Mouse (Mus musculus): ENCODE data around the gene Cox4i2.

The Cox4i2 gene

GRCm38 (mm10) chr2:152767618-152768271 lies 13.8 kb downstream of the Cox4i2 start:
- peak; percentile 72 for DNase-seq (ENCODE audit: extremely low spot score)

- DNase-seq (ENCODE audit: extremely low spot score), result no peak
Measured at GRCm38 (mm10) chr2:152769677-152770076, 15.7 kb downstream of the Cox4i2 start.

- no peak for DNase-seq (ENCODE audit: extremely low spot score)
Measured at GRCm38 (mm10) chr2:152771571-152771970, 17.6 kb downstream of the Cox4i2 start.

- DNase-seq (ENCODE audit: extremely low spot score), result no peak
Measured at GRCm38 (mm10) chr2:152772231-152772630, 18.3 kb downstream of the Cox4i2 start.

GRCm38 (mm10) chr2:152775357-152775756 lies 21.4 kb downstream of the Cox4i2 start:
- DNase-seq (ENCODE audit: extremely low spot score), result no peak

GRCm38 (mm10) chr2:152776019-152776418 lies 22.0 kb downstream of the Cox4i2 start:
- no peak for DNase-seq (ENCODE audit: extremely low spot score)

- DNase-seq (ENCODE audit: extremely low spot score), result no peak
Measured at GRCm38 (mm10) chr2:152776435-152776834, 22.5 kb downstream of the Cox4i2 start.

GRCm38 (mm10) chr2:152777081-152777480 lies 23.1 kb downstream of the Cox4i2 start:
- no peak for DNase-seq (ENCODE audit: extremely low spot score)

GRCm38 (mm10) chr2:152780466-152780865 lies 26.5 kb downstream of the Cox4i2 start:
- no peak for DNase-seq (ENCODE audit: extremely low spot score)

- DNase-seq (ENCODE audit: extremely low spot score), result no peak
Measured at GRCm38 (mm10) chr2:152781031-152781711, 27.2 kb downstream of the Cox4i2 start.

- DNase-seq (ENCODE audit: extremely low spot score), result no peak
Measured at GRCm38 (mm10) chr2:152782656-152783055, 28.7 kb downstream of the Cox4i2 start.

- DNase-seq (ENCODE audit: extremely low spot score), result no peak
Measured at GRCm38 (mm10) chr2:152783241-152783640, 29.3 kb downstream of the Cox4i2 start.

- no peak for DNase-seq (ENCODE audit: extremely low spot score)
Measured at GRCm38 (mm10) chr2:152784640-152785039, 30.7 kb downstream of the Cox4i2 start.

GRCm38 (mm10) chr2:152785446-152786350 lies 31.7 kb downstream of the Cox4i2 start:
- no peak for DNase-seq (ENCODE audit: extremely low spot score)

GRCm38 (mm10) chr2:152787136-152787535 lies 33.2 kb downstream of the Cox4i2 start:
- DNase-seq (ENCODE audit: extremely low spot score), result no peak

- DNase-seq (ENCODE audit: extremely low spot score), result no peak
Measured at GRCm38 (mm10) chr2:152787543-152787942, 33.6 kb downstream of the Cox4i2 start.

GRCm38 (mm10) chr2:152788892-152789421 lies 35.0 kb downstream of the Cox4i2 start:
- DNase-seq (ENCODE audit: extremely low spot score), result no peak

- DNase-seq (ENCODE audit: extremely low spot score), result no peak
Measured at GRCm38 (mm10) chr2:152789591-152789999, 35.6 kb downstream of the Cox4i2 start.

- DNase-seq (ENCODE audit: extremely low spot score), result no peak
Measured at GRCm38 (mm10) chr2:152792461-152792860, 38.5 kb downstream of the Cox4i2 start.

GRCm38 (mm10) chr2:152793381-152793780 lies 39.4 kb downstream of the Cox4i2 start:
- no peak for DNase-seq (ENCODE audit: extremely low spot score)

GRCm38 (mm10) chr2:152794281-152794827 lies 40.4 kb downstream of the Cox4i2 start:
- DNase-seq (ENCODE audit: extremely low spot score), result no peak

GRCm38 (mm10) chr2:152797589-152797988 lies 43.6 kb downstream of the Cox4i2 start:
- no peak for DNase-seq (ENCODE audit: extremely low spot score)

Measured in embryo, embryonic 9.5 days (tissue).